Mouse (Mus musculus) erythroblast, embryonic 14.5 days (primary cell): ENCODE measurements around the gene Bivm. TPM values are rescaled to one million over a fixed set of nuclear protein-coding genes. Genes with fewer than 3 reads are reported as not detected.

Experiments
- H3K27me3 ChIP-seq: 2 replicates; pipeline ENCODE4 v1.6.1; 2012; ENCODE audit warnings: inconsistent platforms; ENCODE audit not compliant: control insufficient read depth
- H3K36me3 ChIP-seq: 2 replicates; pipeline ENCODE4 v1.6.1; 2012; ENCODE audit warnings: mild to moderate bottlenecking, inconsistent platforms; ENCODE audit not compliant: control insufficient read depth
- H3K4me1 ChIP-seq: 2 replicates; pipeline ENCODE4 v1.6.1; 2012; ENCODE audit warnings: inconsistent platforms; ENCODE audit not compliant: control insufficient read depth
- H3K4me3 ChIP-seq: replicated peaks from 2 replicates; pipeline ENCODE3; 2012; ENCODE audit warnings: moderate library complexity, mild to moderate bottlenecking, inconsistent platforms
- H3K9me3 ChIP-seq: 2 replicates; pipeline ENCODE4 v1.6.1; 2012; ENCODE audit warnings: low read length, inconsistent platforms, mixed read lengths; ENCODE audit not compliant: control insufficient read depth
- GATA1 ChIP-seq: IDR thresholded peaks from 2 replicates; pipeline ENCODE4 v1.6.1; 2012; ENCODE audit warnings: low read length, inconsistent platforms, mixed read lengths
- TAL1 ChIP-seq: IDR thresholded peaks from 3 replicates; pipeline ENCODE4 v1.6.1; 2012; ENCODE audit warnings: low read length, inconsistent platforms, mixed read lengths
- polyA plus RNA-seq: library from polyadenylated mRNA; stranded (reverse); fragments of >175 nt; gene quantifications from 2 replicates; pipeline ENCODE4 v1.2.3, GENCODE M21; 2012

Gene Bivm
- polyA plus RNA-seq, 1 experiment = 0.06 TPM

GRCm38 (mm10) chr1:44167859-44168383 is 49.2 kb downstream of the Bivm start:
- Histone ChIP-seq H3K36me3 (peaks cover 53% of the 10 kb centered on the region), H3K4me3 (no peak overlapping the region), H3K9me3 (no peaks in the 10 kb centered on the region), H3K4me1 (no peaks in the 10 kb centered on the region), H3K27me3 (no peaks in the 10 kb centered on the region)
- no peak; the same call in 2 of the 3 replicates for TF ChIP-seq TAL1
- no peak for TF ChIP-seq GATA1

GRCm38 (mm10) chr1:44172656-44173055 is 53.9 kb downstream of the Bivm start:
- peaks cover 64% of the 10 kb centered on the region for H3K36me3 ChIP-seq
- H3K4me3 ChIP-seq = no peak overlapping the region
- TF ChIP-seq TAL1 (no peak), GATA1 (no peak)
- no peaks in the 10 kb centered on the region for H3K9me3 ChIP-seq
- H3K4me1 ChIP-seq = no peaks in the 10 kb centered on the region
- no peaks in the 10 kb centered on the region for H3K27me3 ChIP-seq

- Histone ChIP-seq H3K9me3 (no peaks in the 10 kb centered on the region), H3K36me3 (peaks cover 62% of the 10 kb centered on the region), H3K27me3 (no peaks in the 10 kb centered on the region), H3K4me1 (no peaks in the 10 kb centered on the region), H3K4me3 (no peak overlapping the region)
- no peak for TF ChIP-seq TAL1
These were observed 55.1 kb downstream of the Bivm start for GRCm38 (mm10) chr1:44173903-44174302.

- H3K9me3 ChIP-seq = no peaks in the 10 kb centered on the region
- no peaks in the 10 kb centered on the region for H3K27me3 ChIP-seq
- no peak overlapping the region for H3K4me3 ChIP-seq
- H3K36me3 ChIP-seq = peaks cover 63% of the 10 kb centered on the region
- no peak for TF ChIP-seq TAL1
- TF ChIP-seq GATA1 = no peak
- H3K4me1 ChIP-seq = no peaks in the 10 kb centered on the region
These were observed 59.3 kb downstream of the Bivm start for GRCm38 (mm10) chr1:44178086-44178485.

GRCm38 (mm10) chr1:44186396-44186795 is 67.6 kb downstream of the Bivm start:
- Histone ChIP-seq H3K36me3 (peaks cover 3% of the 10 kb centered on the region), H3K4me3 (no peak overlapping the region), H3K27me3 (no peaks in the 10 kb centered on the region), H3K9me3 (no peaks in the 10 kb centered on the region), H3K4me1 (no peaks in the 10 kb centered on the region)
- TF ChIP-seq GATA1 (no peak), TAL1 (no peak)

Other genes starting within 250 kb of the Bivm start
- gene Tpp2, start 185.3 kb upstream of the Bivm start, polyA plus RNA-seq = 0.13 and 0.33 TPM in 2 replicates
- gene Mettl21c, start 98.9 kb upstream of the Bivm start, polyA plus RNA-seq = not detected in 2 replicates
- 0.02 TPM in 1 of 2 replicates, not detected in the other for gene Gm8251, start 57.0 kb upstream of the Bivm start, polyA plus RNA-seq
- 0.37 and 0.63 TPM in 2 replicates for gene Tex30, start 16.5 kb upstream of the Bivm start, polyA plus RNA-seq
- 0.10 TPM in 1 of 2 replicates, not detected in the other for gene Kdelc1, start 149 bp upstream of the Bivm start, polyA plus RNA-seq
- gene Ercc5, start 28.8 kb downstream of the Bivm start, polyA plus RNA-seq = 0.04 and 0.23 TPM in 2 replicates
- gene Mettl21e, start 100.0 kb downstream of the Bivm start, polyA plus RNA-seq = not detected in 2 replicates